Mouse (Mus musculus) small intestine, adult 2 months (tissue): Measurements from ENCODE around the gene Retreg2.

ENCODE experiments used
- CTCF ChIP-seq: fragments of 200-500 bp; IDR thresholded peaks from 2 replicates; pipeline ENCODE4 v1.5.1; 2012; ENCODE audit warnings: low read depth, mild to moderate bottlenecking, control low read depth, inconsistent platforms, low read length, moderate library complexity, mixed read lengths; ENCODE audit not compliant: insufficient replicate concordance, insufficient read length; ENCODE audit errors: extremely low read depth
- POLR2A ChIP-seq: fragments of 200-500 bp; IDR thresholded peaks from 2 replicates; pipeline ENCODE4 v1.6.1; 2012; ENCODE audit warnings: low read depth, mild to moderate bottlenecking, control low read depth, inconsistent platforms, low read length, moderate library complexity

DNA sequence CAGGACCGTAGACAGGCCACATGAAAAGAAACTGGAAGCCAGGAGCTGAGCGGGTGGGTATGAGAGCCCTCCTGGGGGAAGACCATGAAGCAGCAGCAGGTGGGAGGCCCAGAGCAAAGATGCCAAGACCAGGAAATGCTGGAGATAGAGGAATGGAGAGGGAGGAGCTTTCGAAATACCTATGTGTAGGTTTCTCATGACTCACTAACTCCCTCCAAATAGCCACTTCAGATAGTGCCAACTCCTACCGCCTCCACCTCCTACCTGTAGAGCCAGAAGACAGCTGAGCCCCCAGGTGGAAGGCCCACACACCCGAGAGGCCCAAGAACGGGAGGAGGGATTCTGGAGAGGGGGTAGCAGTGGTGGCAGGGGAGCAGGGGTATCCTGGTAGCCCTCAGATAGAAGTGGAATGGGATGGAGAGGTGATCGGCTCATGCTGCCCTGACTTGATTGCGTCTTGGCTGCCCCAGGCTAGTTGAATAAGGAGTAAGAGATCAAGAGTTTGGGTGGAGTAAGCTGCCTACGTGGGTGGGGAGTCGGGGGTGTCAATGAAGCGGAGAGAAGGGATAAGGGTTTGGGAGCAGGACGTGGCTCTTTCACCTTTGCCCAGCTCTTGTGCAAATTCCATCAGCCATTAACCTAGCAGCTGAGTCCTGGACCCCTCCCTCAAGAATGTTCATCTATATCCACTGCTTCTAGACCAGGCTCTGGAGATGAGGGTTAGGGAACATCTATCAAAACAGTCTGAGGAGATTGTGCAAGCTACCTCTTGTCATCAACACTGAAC, 9.0 kb upstream of the Retreg2 start, which contains the start of gene Slc23a3:
- no peak for TF ChIP-seq CTCF
- TF ChIP-seq POLR2A = no peak
